Mouse (Mus musculus): ENCODE data around the gene Gspt1. TPM values are rescaled to one million over a fixed set of nuclear protein-coding genes. Genes with fewer than 3 reads are reported as not detected.

Gspt1 gene
- polyA plus RNA-seq, 1 experiment from 2014 or later = 115 TPM

- Histone ChIP-seq H3K9ac (no peak overlapping the region), H3K36me3 (ENCODE audit: insufficient read depth) (no peaks in the 10 kb centered on the region), H3K4me2 (peak overlapping the region; percentile 83; the same call in 1 of the 2 replicates), H3K27ac (ENCODE audit: low read depth) (no peak overlapping the region), H3K4me3 (ENCODE audit: low read depth, low read length) (no peak overlapping the region), H3K9me3 (ENCODE audit: low read depth, low read length) (no peaks in the 10 kb centered on the region), H3K27me3 (ENCODE audit: insufficient read depth, low read length) (no peaks in the 10 kb centered on the region), H3K4me1 (ENCODE audit: insufficient read depth) (peaks cover 4% of the 10 kb centered on the region; the same call in 1 of the 2 replicates)
- DNase-seq (no peak), ATAC-seq (ENCODE audit: insufficient read depth) (no peak)
- 62% methylated on average over 2 of the region's 2 CpGs for WGBS
- no peak for TF ChIP-seq CTCF (IDR thresholded peaks at IDR 0.05; ENCODE audit: low read depth)
Measured at GRCm38 (mm10) chr16:11177404-11177803, 76.7 kb downstream of the Gspt1 start.

- no peaks in the 10 kb centered on the region for H3K9me3 ChIP-seq (ENCODE audit: low read depth, low read length)
- H3K36me3 ChIP-seq (ENCODE audit: insufficient read depth) = no peaks in the 10 kb centered on the region
- H3K9ac ChIP-seq = peak overlapping the region; percentile 83
- H3K4me2 ChIP-seq = peak overlapping the region; percentile 83
- peaks cover 4% of the 10 kb centered on the region; the same call in 1 of the 2 replicates for H3K4me1 ChIP-seq (ENCODE audit: insufficient read depth)
- WGBS = 3% methylated on average over 4 of the region's 4 CpGs
- H3K4me3 ChIP-seq (ENCODE audit: low read depth, low read length) = peak overlapping the region; percentile 96
- no peak overlapping the region for H3K27ac ChIP-seq (ENCODE audit: low read depth)
- no peak for TF ChIP-seq CTCF (IDR thresholded peaks at IDR 0.05; ENCODE audit: low read depth)
- DNase-seq = no peak
- no peak for ATAC-seq (ENCODE audit: insufficient read depth)
- no peaks in the 10 kb centered on the region for H3K27me3 ChIP-seq (ENCODE audit: insufficient read depth, low read length)
Measured at GRCm38 (mm10) chr16:11176884-11177244, 77.3 kb downstream of the Gspt1 start.

GRCm38 (mm10) chr16:11176208-11176883 is 77.8 kb downstream of the Gspt1 start, which contains the start of gene Zc3h7a:
Gene Zc3h7a, minus strand, starts transcription at chr16:11176393.
- peak; percentile 49 for TF ChIP-seq CTCF (IDR thresholded peaks at IDR 0.05; ENCODE audit: low read depth)
- under 1% methylated on average over 56 of the region's 57 CpGs for WGBS

GRCm38 (mm10) chr16:11175489-11176207 is 78.5 kb downstream of the Gspt1 start:
- no peak for TF ChIP-seq CTCF (IDR thresholded peaks at IDR 0.05; ENCODE audit: low read depth)
- peak overlapping the region; percentile 83 for H3K4me2 ChIP-seq
- under 1% methylated on average over 65 of the region's 72 CpGs for WGBS
- no peaks in the 10 kb centered on the region for H3K9me3 ChIP-seq (ENCODE audit: low read depth, low read length)
- H3K9ac ChIP-seq = peak overlapping the region; percentile 83
- peak overlapping the region; percentile 84 for H3K27ac ChIP-seq (ENCODE audit: low read depth)
- H3K27me3 ChIP-seq (ENCODE audit: insufficient read depth, low read length) = no peaks in the 10 kb centered on the region
- no peaks in the 10 kb centered on the region for H3K36me3 ChIP-seq (ENCODE audit: insufficient read depth)
- peak; percentile 75 for ATAC-seq (ENCODE audit: insufficient read depth)
- peak overlapping the region; percentile 96 for H3K4me3 ChIP-seq (ENCODE audit: low read depth, low read length)
- DNase-seq = peak; percentile 76
- peaks cover 4% of the 10 kb centered on the region; the same call in 1 of the 2 replicates for H3K4me1 ChIP-seq (ENCODE audit: insufficient read depth)

More at GRCm38 (mm10) chr16:11176208-11176883, 77.8 kb downstream of the Gspt1 start, which contains the start of gene Zc3h7a:
- DNase-seq = peak; percentile 96
- no peaks in the 10 kb centered on the region for H3K36me3 ChIP-seq (ENCODE audit: insufficient read depth)
- peak; percentile 96 for ATAC-seq (ENCODE audit: insufficient read depth)
- H3K9me3 ChIP-seq (ENCODE audit: low read depth, low read length) = no peaks in the 10 kb centered on the region
- H3K4me3 ChIP-seq (ENCODE audit: low read depth, low read length) = peak within 1 kb of the TSS; percentile 96
- peaks cover 4% of the 10 kb centered on the region; the same call in 1 of the 2 replicates for H3K4me1 ChIP-seq (ENCODE audit: insufficient read depth)
- peak within 1 kb of the TSS; percentile 83 for H3K9ac ChIP-seq
- H3K4me2 ChIP-seq = peak within 1 kb of the TSS; percentile 83
- peak within 1 kb of the TSS; percentile 84 for H3K27ac ChIP-seq (ENCODE audit: low read depth)
- H3K27me3 ChIP-seq (ENCODE audit: insufficient read depth, low read length) = no peaks in the 10 kb centered on the region

GRCm38 (mm10) chr16:11175100-11175488 is 79.0 kb downstream of the Gspt1 start:
- WGBS = 9% methylated on average over 9 of the region's 9 CpGs
- H3K36me3 ChIP-seq (ENCODE audit: insufficient read depth) = no peaks in the 10 kb centered on the region

GRCm38 (mm10) chr16:11174671-11175081 is 79.4 kb downstream of the Gspt1 start:
- peak overlapping the region; percentile 83 for H3K9ac ChIP-seq
- no peaks in the 10 kb centered on the region for H3K36me3 ChIP-seq (ENCODE audit: insufficient read depth)
- H3K27ac ChIP-seq (ENCODE audit: low read depth) = peak overlapping the region; percentile 84
- ATAC-seq (ENCODE audit: insufficient read depth) = no peak
- WGBS = 11% methylated on average over 10 of the region's 10 CpGs
- TF ChIP-seq CTCF (IDR thresholded peaks at IDR 0.05; ENCODE audit: low read depth) = peak; percentile 58
- no peaks in the 10 kb centered on the region for H3K9me3 ChIP-seq (ENCODE audit: low read depth, low read length)
- peak; percentile 78 for DNase-seq
- no peaks in the 10 kb centered on the region for H3K27me3 ChIP-seq (ENCODE audit: insufficient read depth, low read length)
- H3K4me1 ChIP-seq (ENCODE audit: insufficient read depth) = peaks cover 4% of the 10 kb centered on the region; the same call in 1 of the 2 replicates
- peak overlapping the region; percentile 96 for H3K4me3 ChIP-seq (ENCODE audit: low read depth, low read length)
- H3K4me2 ChIP-seq = peak overlapping the region; percentile 83

More at GRCm38 (mm10) chr16:11175100-11175488, 79.0 kb downstream of the Gspt1 start:
- Histone ChIP-seq H3K9me3 (ENCODE audit: low read depth, low read length) (no peaks in the 10 kb centered on the region), H3K27me3 (ENCODE audit: insufficient read depth, low read length) (no peaks in the 10 kb centered on the region), H3K4me2 (peak overlapping the region; percentile 83), H3K9ac (peak overlapping the region; percentile 83), H3K27ac (ENCODE audit: low read depth) (peak overlapping the region; percentile 84), H3K4me1 (ENCODE audit: insufficient read depth) (peaks cover 4% of the 10 kb centered on the region; the same call in 1 of the 2 replicates), H3K4me3 (ENCODE audit: low read depth, low read length) (peak overlapping the region; percentile 96)
- ATAC-seq (ENCODE audit: insufficient read depth) (no peak), DNase-seq (peak; percentile 16)
- no peak for TF ChIP-seq CTCF (IDR thresholded peaks at IDR 0.05; ENCODE audit: low read depth)

GRCm38 (mm10) chr16:11171679-11172078 is 82.4 kb downstream of the Gspt1 start:
- no peaks in the 10 kb centered on the region for H3K27me3 ChIP-seq (ENCODE audit: insufficient read depth, low read length)
- no peaks in the 10 kb centered on the region for H3K4me1 ChIP-seq (ENCODE audit: insufficient read depth)
- ATAC-seq (ENCODE audit: insufficient read depth) (no peak), DNase-seq (no peak)
- no peak overlapping the region for H3K4me3 ChIP-seq (ENCODE audit: low read depth, low read length)
- H3K36me3 ChIP-seq (ENCODE audit: insufficient read depth) = no peaks in the 10 kb centered on the region
- no peak for TF ChIP-seq CTCF (IDR thresholded peaks at IDR 0.05; ENCODE audit: low read depth)
- no peaks in the 10 kb centered on the region for H3K9me3 ChIP-seq (ENCODE audit: low read depth, low read length)
- H3K27ac ChIP-seq (ENCODE audit: low read depth) = no peak overlapping the region
- H3K9ac ChIP-seq = no peak overlapping the region
- 86% methylated on average over 6 of the region's 6 CpGs for WGBS
- H3K4me2 ChIP-seq = no peak overlapping the region

MicroRNAs within 50 kb of the gene (microRNA counts, 519-probe panel; counts per million panel counts)
- microRNA mmu-miR-1945 = 906 counts per million, percentile 4 among the panel's probes with 10 or more counts

Small RNA genes within 50 kb of the gene (microRNA-seq; reads per million reads assigned to microRNA genes)
- 4.0 reads per million, percentile 14 among the genes with 10 or more reads in this experiment for gene Mir1945 (ENCODE audit: borderline number of aligned reads)

Other genes starting within 250 kb of the Gspt1 start
- 56.7 and 57.7 TPM in 2 replicates for gene Snn, start 193.4 kb downstream of the Gspt1 start, polyA plus RNA-seq (2014; fragmentation: Nextera tagmentation; extraction: Ambion mirVana)
- gene Litaf, start 188.2 kb downstream of the Gspt1 start, polyA plus RNA-seq (2014; fragmentation: Nextera tagmentation; extraction: Ambion mirVana) = 112 and 116 TPM in 2 replicates
- gene Txndc11, start 119.7 kb downstream of the Gspt1 start, polyA plus RNA-seq (2014; fragmentation: Nextera tagmentation; extraction: Ambion mirVana) = 38.2 and 38.8 TPM in 2 replicates
- 95.8 and 96.9 TPM in 2 replicates for gene Zc3h7a, start 77.9 kb downstream of the Gspt1 start, polyA plus RNA-seq (2014; fragmentation: Nextera tagmentation; extraction: Ambion mirVana)
- gene Rsl1d1, start 51.0 kb downstream of the Gspt1 start, polyA plus RNA-seq (2014; fragmentation: Nextera tagmentation; extraction: Ambion mirVana) = 193 and 202 TPM in 2 replicates
- gene Tnfrsf17, start 59.5 kb upstream of the Gspt1 start, polyA plus RNA-seq (2014; fragmentation: Nextera tagmentation; extraction: Ambion mirVana) = not detected in 2 replicates
- gene Snx29, start 68.6 kb upstream of the Gspt1 start, polyA plus RNA-seq (2014; fragmentation: Nextera tagmentation; extraction: Ambion mirVana) = 10.3 and 10.8 TPM in 2 replicates